Mouse (Mus musculus) cortical plate, adult 2 months (tissue): ENCODE measurements at regions not wholly inside any gene's neighbourhood (a gene's known extent, or its start where the extent isn't known, plus 50 kb on each side); places are given as distances from the start of the nearest gene placed in this dataset.
A peak's percentile ranks its signal among the peaks of the same experiment; 100 is the strongest.
"Not testable (repeated sequence)": the region's sequence is repeated elsewhere in the genome, so short reads cannot be mapped to it uniquely, and the experiment has no call there.

Experiments
- H3K27ac ChIP-seq: fragments of 200-500 bp; 2 replicates; pipeline ENCODE4 v1.5.1; 2012; ENCODE audit warnings: low read length, control low read depth, inconsistent platforms; ENCODE audit not compliant: insufficient read depth
- H3K4me1 ChIP-seq: fragments of 200-500 bp; 2 replicates; pipeline ENCODE4 v1.6.1; 2011; ENCODE audit warnings: low read length; ENCODE audit not compliant: control insufficient read depth, insufficient read depth
- H3K4me3 ChIP-seq: fragments of 200-500 bp; 2 replicates; pipeline ENCODE4 v1.5.1; 2011; ENCODE audit warnings: mild to moderate bottlenecking, low read length, control low read depth; ENCODE audit not compliant: insufficient read depth
- CTCF ChIP-seq: fragments of 200-500 bp; IDR thresholded peaks from 2 replicates; pipeline ENCODE4 v1.5.1; 2011; ENCODE audit warnings: mild to moderate bottlenecking, control low read depth, low read length; ENCODE audit not compliant: insufficient read depth; ENCODE audit errors: extremely low read depth
- POLR2A ChIP-seq: fragments of 200-500 bp; IDR thresholded peaks from 2 replicates; pipeline ENCODE4 v1.6.1; 2011; ENCODE audit warnings: mild to moderate bottlenecking, low read length, control low read depth; ENCODE audit not compliant: insufficient read depth; ENCODE audit errors: extremely low read depth

DNA sequence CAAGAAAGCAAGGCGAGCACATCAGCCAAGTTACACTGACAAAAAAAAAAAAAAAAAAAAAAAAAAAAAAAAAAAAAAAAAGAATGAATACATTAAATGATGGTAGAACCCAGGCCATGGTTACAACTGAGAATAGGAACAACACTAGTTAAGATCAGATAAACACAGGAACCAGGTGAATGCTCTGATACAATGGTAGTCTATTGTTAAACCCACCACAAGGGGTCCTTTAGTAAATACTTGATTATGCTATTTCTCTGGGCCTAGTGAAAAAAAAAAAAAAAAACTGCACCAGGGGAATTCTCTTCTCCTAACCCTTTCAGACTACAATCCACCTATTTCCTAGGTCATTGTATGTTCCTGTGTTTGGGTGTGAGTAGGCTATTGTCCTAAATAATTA is 2289.7 kb downstream of the Cntnap5b start:
- TF ChIP-seq POLR2A, result no peak
- TF ChIP-seq CTCF, result no peak
- Histone ChIP-seq H3K4me1 (no peaks in the 10 kb centered on the region), H3K4me3 (no peak overlapping the region), H3K27ac (no peak overlapping the region)

- TF ChIP-seq CTCF (no peak), POLR2A (no peak)
- Histone ChIP-seq H3K27ac (no peak overlapping the region), H3K4me1 (no peaks in the 10 kb centered on the region), H3K4me3 (no peak overlapping the region)
Observed at GRCm38 (mm10) chr1:102105658-102106057, 2333.1 kb downstream of the Cntnap5b start.

DNA sequence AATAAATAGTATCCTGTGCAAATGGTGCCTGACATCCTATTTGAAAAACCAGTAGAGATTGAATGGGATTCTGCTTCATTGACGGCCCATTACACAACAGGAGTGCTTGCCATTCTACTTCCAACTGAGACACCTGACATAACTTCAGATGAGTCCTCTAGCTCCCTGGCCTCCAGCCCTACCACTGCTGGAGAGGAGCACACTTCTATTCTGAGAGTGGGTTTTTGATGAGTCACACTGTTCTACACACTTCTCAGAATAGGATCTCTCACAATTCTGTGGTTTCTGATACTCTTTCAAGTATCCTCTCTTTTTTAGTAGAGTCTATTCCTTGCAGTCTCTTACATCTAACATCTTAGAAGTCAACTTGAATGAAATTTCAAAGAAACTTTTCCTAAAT is 2366.5 kb downstream of the Cntnap5b start:
- no peak overlapping the region for H3K27ac ChIP-seq
- H3K4me1 ChIP-seq, result no peaks in the 10 kb centered on the region
- no peak for TF ChIP-seq POLR2A
- TF ChIP-seq CTCF, result no peak
- no peak overlapping the region for H3K4me3 ChIP-seq

DNA sequence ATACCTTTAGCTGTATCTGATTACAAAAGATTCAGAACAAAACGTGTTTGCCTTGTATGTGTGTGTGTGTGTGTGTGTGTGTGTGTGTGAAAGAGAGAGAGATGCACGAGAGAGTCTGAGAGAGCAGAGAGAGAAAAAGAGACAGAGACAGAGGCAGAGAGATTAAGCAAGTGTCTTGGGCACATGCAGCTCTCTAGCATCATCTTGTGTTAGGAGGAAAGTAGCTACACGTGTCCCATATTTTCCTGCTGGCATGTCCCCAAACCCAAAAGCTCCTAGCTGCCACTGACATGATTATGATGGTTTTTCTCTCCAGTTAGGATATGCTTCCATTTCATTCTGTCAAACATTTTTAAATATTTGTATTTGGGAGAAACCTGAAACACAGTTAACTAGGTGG is 2373.8 kb downstream of the Cntnap5b start:
- Histone ChIP-seq H3K27ac (no peak overlapping the region), H3K4me3 (no peak overlapping the region), H3K4me1 (no peaks in the 10 kb centered on the region)
- TF ChIP-seq CTCF (peak; percentile 61), POLR2A (no peak)

GRCm38 (mm10) chr1:102166649-102167048 is 2394.1 kb downstream of the Cntnap5b start:
- no peaks in the 10 kb centered on the region for H3K4me1 ChIP-seq
- TF ChIP-seq CTCF, result no peak
- no peak overlapping the region for H3K27ac ChIP-seq
- no peak overlapping the region for H3K4me3 ChIP-seq

- TF ChIP-seq POLR2A (no peak), CTCF (no peak)
- no peak overlapping the region for H3K4me3 ChIP-seq
- no peaks in the 10 kb centered on the region for H3K4me1 ChIP-seq
- no peak overlapping the region for H3K27ac ChIP-seq
Observed at GRCm38 (mm10) chr1:102170566-102171286, 2398.2 kb downstream of the Cntnap5b start.

DNA sequence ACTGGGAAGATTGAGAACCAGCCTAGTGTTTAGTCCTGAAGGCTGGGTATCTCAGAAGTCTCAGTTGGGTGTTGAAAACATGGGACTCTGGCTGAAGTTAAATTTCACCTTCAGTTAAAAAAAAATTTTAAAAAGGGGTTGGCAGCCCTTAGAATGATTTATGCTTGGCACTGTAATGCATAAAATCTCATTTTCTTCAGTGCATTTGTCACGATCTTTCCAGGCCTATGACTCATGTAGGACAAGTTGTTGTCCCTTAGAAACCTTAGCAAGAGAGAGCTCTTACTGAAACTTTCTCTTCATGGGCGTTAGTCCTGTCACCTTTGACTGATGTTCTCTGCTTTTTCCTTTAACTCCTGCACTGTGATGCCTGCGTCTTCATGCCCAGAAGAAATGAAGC is 2413.4 kb downstream of the Cntnap5b start:
- Histone ChIP-seq H3K4me1 (no peaks in the 10 kb centered on the region), H3K27ac (no peak overlapping the region), H3K4me3 (no peak overlapping the region)
- TF ChIP-seq POLR2A, result no peak
- TF ChIP-seq CTCF, result no peak

DNA sequence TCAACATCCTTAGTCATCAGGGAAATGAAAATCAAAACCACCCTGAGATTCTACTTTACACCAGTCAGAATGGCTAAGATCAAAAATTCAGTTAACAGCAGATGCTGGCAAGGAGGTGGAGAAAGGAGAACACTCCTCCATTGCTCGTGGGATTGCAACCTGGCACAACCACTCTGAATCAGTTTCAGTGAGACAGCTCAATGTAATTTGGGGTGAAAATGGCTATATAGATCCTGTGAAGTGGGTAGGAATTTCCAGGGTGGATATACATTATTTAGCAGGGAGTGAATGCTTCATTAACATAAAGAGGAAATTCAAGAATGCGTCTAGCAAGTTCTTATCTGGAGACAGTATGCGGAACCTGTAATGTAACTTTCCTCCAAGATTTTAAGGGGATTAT is 2462.9 kb downstream of the Cntnap5b start:
- H3K4me3 ChIP-seq, result no peak overlapping the region
- H3K27ac ChIP-seq, result no peak overlapping the region
- H3K4me1 ChIP-seq, result no peaks in the 10 kb centered on the region
- TF ChIP-seq POLR2A (no peak), CTCF (no peak)

DNA sequence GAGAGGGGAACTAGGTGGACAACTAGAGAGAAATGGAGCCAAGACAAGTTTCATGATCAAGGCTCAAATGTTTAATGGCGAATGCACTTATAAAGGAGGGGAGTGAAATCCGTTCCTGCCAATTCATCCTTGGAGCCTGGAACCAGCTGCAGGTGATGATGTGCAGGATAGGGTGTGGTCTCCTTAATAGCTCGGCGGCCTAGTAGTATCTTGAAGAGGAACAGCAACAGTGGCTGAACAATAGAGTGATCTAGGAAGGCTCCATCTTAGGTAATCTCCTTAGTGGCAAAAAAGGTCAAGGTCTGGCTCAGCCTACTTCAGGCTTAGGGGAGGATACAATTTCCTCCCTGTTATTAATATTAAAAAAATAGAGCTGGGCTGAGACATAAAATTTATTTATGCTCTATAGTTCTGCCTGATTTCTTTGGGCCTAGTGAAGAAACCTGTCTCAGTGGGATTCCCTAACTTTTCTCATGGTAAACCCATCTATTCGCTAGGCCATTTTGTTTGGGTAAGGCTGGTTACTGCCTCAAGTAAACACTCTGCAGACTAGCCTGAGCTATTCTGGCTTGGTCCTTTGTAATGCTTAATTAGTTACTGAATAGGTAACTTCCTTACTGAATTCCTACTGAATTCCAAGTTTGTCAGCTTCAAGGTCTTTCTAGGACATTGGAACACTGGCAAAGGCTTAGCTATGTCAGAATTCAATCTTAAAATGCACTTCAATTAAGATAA is 2490.7 kb downstream of the Cntnap5b start:
- not testable (repeated sequence) for H3K4me1 ChIP-seq, H3K27ac ChIP-seq, H3K4me3 ChIP-seq

- H3K27ac ChIP-seq, H3K4me3 ChIP-seq, H3K4me1 ChIP-seq: not testable (repeated sequence)
Observed at GRCm38 (mm10) chr1:102264457-102264856, 2491.9 kb downstream of the Cntnap5b start.
